Mouse (Mus musculus): ENCODE measurements around the gene Ctss. TPM values are rescaled to one million over a fixed set of nuclear protein-coding genes. Genes with fewer than 3 reads are reported as not detected.

Gene Ctss
- total and polyA plus RNA-seq, 2 experiments from 2014 or later = 19.2 to 19.6 TPM

DNA sequence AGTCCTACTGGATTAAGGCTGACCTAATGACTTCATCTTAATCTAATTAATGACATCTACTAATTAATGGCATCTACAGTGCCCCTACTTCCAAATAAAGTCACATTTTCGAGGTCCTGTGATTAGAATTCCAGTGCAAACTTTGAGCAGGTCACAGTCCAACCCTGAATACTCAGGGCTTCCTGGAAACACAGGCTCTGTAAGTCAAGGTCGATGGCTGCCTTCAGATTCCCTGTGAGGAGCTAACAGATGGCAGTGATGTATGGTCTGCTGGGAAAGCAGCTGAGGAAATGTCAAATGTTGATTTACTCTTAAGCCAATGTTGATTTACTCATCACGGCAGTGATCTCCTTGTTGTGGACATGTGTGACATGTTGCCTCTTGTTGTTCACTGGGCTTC lies 27.4 kb downstream of the Ctss start:
- TF ChIP-seq CTCF (IDR thresholded peaks at IDR 0.05) = no peak
- H3K4me3 ChIP-seq (ENCODE audit: low read depth, low read length) = no peak overlapping the region
- H3K36me3 ChIP-seq (ENCODE audit: insufficient read depth, low read length) = no peaks in the 10 kb centered on the region
- no peak overlapping the region for H3K9ac ChIP-seq (replicated peaks; ENCODE audit: low read length, poor library complexity, severe bottlenecking)
- H3K4me2 ChIP-seq (ENCODE audit: low read depth, low read length, poor library complexity, severe bottlenecking) = no peak overlapping the region
- no peak overlapping the region for H3K27ac ChIP-seq (ENCODE audit: low read depth, low read length)
- H3K9me3 ChIP-seq (ENCODE audit: low read length) = no peaks in the 10 kb centered on the region
- no peaks in the 10 kb centered on the region for H3K4me1 ChIP-seq (ENCODE audit: insufficient read depth, low read length)
- 66% methylated on average over 3 of the region's 3 CpGs for WGBS
- H3K27me3 ChIP-seq (ENCODE audit: insufficient read depth, low read length) = no peaks in the 10 kb centered on the region
- DNase-seq (ENCODE audit: low spot score) (no peak), ATAC-seq (ENCODE audit: low FRiP score) (no peak)

- Histone ChIP-seq H3K9ac (replicated peaks; ENCODE audit: low read length, poor library complexity, severe bottlenecking) (no peak within 1 kb of the TSS), H3K27ac (ENCODE audit: low read depth, low read length) (no peak within 1 kb of the TSS), H3K36me3 (ENCODE audit: insufficient read depth, low read length) (no peaks in the 10 kb centered on the region), H3K9me3 (ENCODE audit: low read length) (no peaks in the 10 kb centered on the region), H3K4me2 (ENCODE audit: low read depth, low read length, poor library complexity, severe bottlenecking) (no peak within 1 kb of the TSS), H3K4me1 (ENCODE audit: insufficient read depth, low read length) (no peaks in the 10 kb centered on the region), H3K27me3 (ENCODE audit: insufficient read depth, low read length) (no peaks in the 10 kb centered on the region), H3K4me3 (ENCODE audit: low read depth, low read length) (no peak within 1 kb of the TSS)
- ATAC-seq (ENCODE audit: low FRiP score) (no peak), DNase-seq (ENCODE audit: low spot score) (no peak)
- TF ChIP-seq CTCF (IDR thresholded peaks at IDR 0.05) = no peak
- 94% methylated on average over 27 of the region's 27 CpGs for WGBS
Observed at GRCm38 (mm10) chr3:95559437-95559836, 32.9 kb downstream of the Ctss start, which contains the start of gene Hormad1. Gene Hormad1 (plus strand): TSS chr3:95559677.

DNA sequence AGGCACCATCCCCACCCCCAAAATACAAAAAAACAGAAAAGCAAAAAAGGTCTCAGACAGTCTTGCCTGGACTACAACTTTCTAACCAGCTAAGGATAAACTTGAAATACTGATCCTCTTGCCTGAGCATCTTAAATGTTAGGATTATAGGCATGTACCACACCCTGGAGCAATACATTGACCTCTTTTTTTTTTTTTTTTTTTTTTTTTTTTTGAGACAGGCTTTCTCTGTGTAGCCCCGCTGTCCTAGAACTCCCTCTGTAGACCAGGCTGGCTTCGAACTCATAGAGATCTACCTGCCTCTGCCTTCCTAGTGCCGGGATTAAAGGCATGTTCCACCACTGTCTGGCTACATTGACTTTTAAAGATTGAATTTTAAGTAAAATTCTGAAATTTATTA lies 34.2 kb downstream of the Ctss start:
- TF ChIP-seq CTCF (IDR thresholded peaks at IDR 0.05) = no peak
- ATAC-seq (ENCODE audit: low FRiP score) (no peak), DNase-seq (ENCODE audit: low spot score) (no peak)
- no peak overlapping the region for H3K27ac ChIP-seq (ENCODE audit: low read depth, low read length)
- H3K27me3 ChIP-seq (ENCODE audit: insufficient read depth, low read length) = no peaks in the 10 kb centered on the region
- WGBS = 87% methylated on average over 3 of the region's 3 CpGs
- no peak overlapping the region for H3K9ac ChIP-seq (replicated peaks; ENCODE audit: low read length, poor library complexity, severe bottlenecking)
- H3K4me2 ChIP-seq (ENCODE audit: low read depth, low read length, poor library complexity, severe bottlenecking) = no peak overlapping the region
- H3K4me3 ChIP-seq (ENCODE audit: low read depth, low read length) = no peak overlapping the region
- H3K36me3 ChIP-seq (ENCODE audit: insufficient read depth, low read length) = no peaks in the 10 kb centered on the region
- no peaks in the 10 kb centered on the region for H3K4me1 ChIP-seq (ENCODE audit: insufficient read depth, low read length)
- H3K9me3 ChIP-seq (ENCODE audit: low read length) = no peaks in the 10 kb centered on the region

GRCm38 (mm10) chr3:95561826-95562225 lies 35.2 kb downstream of the Ctss start:
- Histone ChIP-seq H3K27ac (ENCODE audit: low read depth, low read length) (no peak overlapping the region), H3K27me3 (ENCODE audit: insufficient read depth, low read length) (no peaks in the 10 kb centered on the region), H3K9me3 (ENCODE audit: low read length) (no peaks in the 10 kb centered on the region), H3K4me3 (ENCODE audit: low read depth, low read length) (no peak overlapping the region), H3K9ac (replicated peaks; ENCODE audit: low read length, poor library complexity, severe bottlenecking) (no peak overlapping the region), H3K4me1 (ENCODE audit: insufficient read depth, low read length) (no peaks in the 10 kb centered on the region), H3K36me3 (ENCODE audit: insufficient read depth, low read length) (no peaks in the 10 kb centered on the region), H3K4me2 (ENCODE audit: low read depth, low read length, poor library complexity, severe bottlenecking) (no peak overlapping the region)
- no peak for ATAC-seq (ENCODE audit: low FRiP score)
- no peak for DNase-seq (ENCODE audit: low spot score)
- TF ChIP-seq CTCF (IDR thresholded peaks at IDR 0.05) = no peak
- 71% methylated on average over 2 of the region's 2 CpGs for WGBS

DNA sequence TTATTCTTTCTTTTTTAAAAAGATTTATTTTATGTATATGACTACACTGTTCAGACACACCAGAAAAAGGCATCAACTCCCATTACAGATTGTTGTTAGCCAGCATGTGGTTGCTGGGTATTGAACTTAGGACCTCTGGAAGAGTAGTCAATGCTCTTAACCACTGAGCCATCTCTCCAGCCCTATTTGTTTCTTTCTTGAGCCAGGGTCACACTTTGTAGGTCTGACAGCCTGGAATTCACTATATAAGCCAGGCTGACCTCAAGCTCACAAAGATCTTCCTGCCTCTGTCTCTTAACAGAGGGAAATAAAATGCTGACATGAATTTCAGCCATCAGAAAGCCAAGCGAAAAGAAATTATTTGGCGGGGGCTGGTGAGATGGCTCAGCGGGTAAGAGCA lies 43.0 kb downstream of the Ctss start:
- Histone ChIP-seq H3K27me3 (ENCODE audit: insufficient read depth, low read length) (no peaks in the 10 kb centered on the region), H3K9ac (replicated peaks; ENCODE audit: low read length, poor library complexity, severe bottlenecking) (no peak overlapping the region), H3K4me2 (ENCODE audit: low read depth, low read length, poor library complexity, severe bottlenecking) (no peak overlapping the region), H3K4me3 (ENCODE audit: low read depth, low read length) (no peak overlapping the region), H3K27ac (ENCODE audit: low read depth, low read length) (no peak overlapping the region), H3K36me3 (ENCODE audit: insufficient read depth, low read length) (no peaks in the 10 kb centered on the region), H3K9me3 (ENCODE audit: low read length) (no peaks in the 10 kb centered on the region), H3K4me1 (ENCODE audit: insufficient read depth, low read length) (no peaks in the 10 kb centered on the region)
- ATAC-seq (ENCODE audit: low FRiP score) = no peak
- no peak for DNase-seq (ENCODE audit: low spot score)
- 93% methylated on average over 3 of the region's 3 CpGs for WGBS
- no peak for TF ChIP-seq CTCF (IDR thresholded peaks at IDR 0.05)

GRCm38 (mm10) chr3:95587754-95588603 lies 61.4 kb downstream of the Ctss start:
- no peaks in the 10 kb centered on the region for H3K9me3 ChIP-seq (ENCODE audit: low read length)
- 56% methylated on average over 8 of the region's 8 CpGs for WGBS
- no peaks in the 10 kb centered on the region for H3K36me3 ChIP-seq (ENCODE audit: insufficient read depth, low read length)
- H3K9ac ChIP-seq (replicated peaks; ENCODE audit: low read length, poor library complexity, severe bottlenecking) = no peak overlapping the region
- peak overlapping the region; percentile 47 for H3K4me2 ChIP-seq (ENCODE audit: low read depth, low read length, poor library complexity, severe bottlenecking)
- no peaks in the 10 kb centered on the region for H3K27me3 ChIP-seq (ENCODE audit: insufficient read depth, low read length)
- DNase-seq (ENCODE audit: low spot score) (peak; percentile 0), ATAC-seq (ENCODE audit: low FRiP score) (peak; percentile 39; the same call in 1 of the 2 replicates)
- TF ChIP-seq CTCF (IDR thresholded peaks at IDR 0.05) = no peak
- no peak overlapping the region for H3K27ac ChIP-seq (ENCODE audit: low read depth, low read length)
- peak overlapping the region; percentile 62 for H3K4me3 ChIP-seq (ENCODE audit: low read depth, low read length)
- no peaks in the 10 kb centered on the region for H3K4me1 ChIP-seq (ENCODE audit: insufficient read depth, low read length)

Data from midbrain, postnatal 0 days (tissue).